Mouse (Mus musculus) forebrain, embryonic 10.5 days (tissue): ENCODE measurements around the gene Tmem211. TPM values are rescaled to one million over a fixed set of nuclear protein-coding genes. Genes with fewer than 3 reads are reported as not detected.

Source experiments
- DNase-seq: peaks from one replicate; pipeline ENCODE4 v3.0.0-alpha.2; 2017; ENCODE audit warnings: low spot score; ENCODE audit errors: extremely low spot score
- H3K27ac ChIP-seq: fragments of 300-500 bp; sonication (generic); 2 replicates; pipeline ENCODE4 v1.5.1; 2016; ENCODE audit warnings: mild to moderate bottlenecking
- H3K27me3 ChIP-seq: fragments of 300-500 bp; sonication (generic); 2 replicates; pipeline ENCODE4 v1.6.1; 2016; ENCODE audit warnings: mild to moderate bottlenecking; ENCODE audit not compliant: poor library complexity, severe bottlenecking
- H3K36me3 ChIP-seq: fragments of 300-500 bp; sonication (generic); replicated peaks from 2 replicates; pipeline ENCODE4 v1.6.1; 2016; ENCODE audit warnings: mild to moderate bottlenecking, moderate library complexity
- H3K4me1 ChIP-seq: fragments of 300-500 bp; sonication (generic); 2 replicates; pipeline ENCODE4 v1.6.1; 2016
- H3K4me3 ChIP-seq: fragments of 300-500 bp; sonication (generic); 2 replicates; pipeline ENCODE4 v1.5.1; 2016; ENCODE audit warnings: mild to moderate bottlenecking, moderate library complexity
- H3K9me3 ChIP-seq: fragments of 300-500 bp; sonication (generic); 2 replicates; pipeline ENCODE4 v1.6.1; 2016; ENCODE audit warnings: mild to moderate bottlenecking, moderate library complexity
- WGBS: fragments of 180-500 bp; shearing (Covaris S2); methylation state at CpG from one replicate; pipeline ENCODE4 v1.1.7; 2016; 5-methylcytosine and 5-hydroxymethylcytosine counted together
- polyA plus RNA-seq: library from polyadenylated mRNA; unstranded; fragments of >200 nt; fragmentation: Nextera tagmentation; extraction: Ambion mirVana; gene quantifications from 2 replicates; pipeline ENCODE4 v1.2.1, GENCODE M21; 2016

Gene Tmem211
- polyA plus RNA-seq, 1 experiment from 2014 or later = 0.67 TPM

- Histone ChIP-seq H3K27ac (0 out of 2 replicates have a peak overlapping the region, but pooled peaks have one; percentile 12), H3K4me3 (peak overlapping the region; percentile 46), H3K4me1 (peaks cover 11% of the 10 kb centered on the region), H3K36me3 (no peaks in the 10 kb centered on the region), H3K9me3 (no peaks in the 10 kb centered on the region; the same call in 1 of the 2 replicates), H3K27me3 (peaks cover 67% of the 10 kb centered on the region)
- DNase-seq = peak; percentile 44
- WGBS = 2% methylated on average over 60 of the region's 60 CpGs
These were observed 60.1 kb downstream of the Tmem211 start for GRCm38 (mm10) chr5:113286591-113287520.

DNA sequence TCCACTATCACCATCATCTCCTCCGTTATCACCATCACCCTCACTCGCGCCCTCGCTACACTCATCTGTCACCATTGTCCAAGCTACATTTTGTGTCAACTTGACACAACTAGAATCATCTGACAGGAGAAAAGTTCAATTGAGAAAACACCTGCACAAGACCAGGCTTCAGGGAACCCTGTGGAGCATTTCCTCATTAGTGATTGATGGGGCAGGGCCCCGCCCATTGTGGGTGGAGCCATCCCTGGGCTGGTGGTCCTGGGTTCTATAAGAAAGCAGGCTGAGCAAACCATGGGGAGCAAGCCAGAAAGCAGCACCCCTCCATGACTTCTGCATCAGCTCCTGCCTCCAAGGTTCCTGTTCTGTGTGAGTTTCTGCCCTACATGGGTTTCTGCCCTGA, 61.1 kb downstream of the Tmem211 start:
- H3K9me3 ChIP-seq = no peaks in the 10 kb centered on the region; the same call in 1 of the 2 replicates
- 44% methylated on average over 5 of the region's 5 CpGs for WGBS

DNA sequence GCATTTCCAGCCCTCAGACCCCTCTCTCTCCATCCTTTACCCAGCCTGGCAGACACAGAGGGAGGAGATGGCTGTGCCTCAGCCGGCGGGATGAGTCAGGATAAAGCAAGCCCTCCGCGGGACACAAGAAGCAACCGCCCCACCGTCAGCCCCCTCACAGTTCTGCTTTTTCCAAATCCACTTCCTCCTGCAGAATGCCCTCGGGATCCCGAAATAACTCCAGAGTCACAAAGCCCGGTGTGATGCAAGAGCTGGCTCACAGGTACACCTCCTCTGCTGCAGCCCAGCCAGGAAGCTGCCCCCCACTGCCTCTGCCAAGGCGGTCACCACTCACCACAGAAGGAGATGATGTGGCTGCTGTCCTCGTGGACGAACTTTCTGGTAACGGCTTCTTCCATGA, 61.8 kb downstream of the Tmem211 start:
- Histone ChIP-seq H3K27ac (no peak overlapping the region), H3K4me3 (no peak overlapping the region), H3K9me3 (no peaks in the 10 kb centered on the region; the same call in 1 of the 2 replicates), H3K36me3 (no peaks in the 10 kb centered on the region), H3K27me3 (peaks cover 67% of the 10 kb centered on the region), H3K4me1 (peaks cover 21% of the 10 kb centered on the region)
- WGBS = 43% methylated on average over 13 of the region's 13 CpGs
- no peak for DNase-seq

More for the DNA sequence above, 61.1 kb downstream of the Tmem211 start:
- Histone ChIP-seq H3K36me3 (no peaks in the 10 kb centered on the region), H3K4me3 (no peak overlapping the region), H3K27me3 (peaks cover 67% of the 10 kb centered on the region), H3K4me1 (peaks cover 19% of the 10 kb centered on the region), H3K27ac (no peak overlapping the region)
- no peak for DNase-seq

Other genes starting within 250 kb of the Tmem211 start
- gene Grk3, start 211.1 kb upstream of the Tmem211 start, polyA plus RNA-seq = 5.2 and 5.3 TPM in 2 replicates
- gene Crybb2, start 156.8 kb upstream of the Tmem211 start, polyA plus RNA-seq = not detected in 2 replicates
- 1.0 TPM in 2 replicates for gene Crybb3, start 145.3 kb upstream of the Tmem211 start, polyA plus RNA-seq
- 4.4 and 4.5 TPM in 2 replicates for gene 2900026A02Rik, start 5.7 kb upstream of the Tmem211 start, polyA plus RNA-seq
- gene Sgsm1, start 83.9 kb downstream of the Tmem211 start, polyA plus RNA-seq = 15.5 and 18.2 TPM in 2 replicates
- not detected in 2 replicates for gene Aym1, start 130.4 kb downstream of the Tmem211 start, polyA plus RNA-seq